Mouse (Mus musculus) heart, postnatal 0 days (tissue): ENCODE data around the gene A530016L24Rik. TPM values are rescaled to one million over a fixed set of nuclear protein-coding genes. Genes with fewer than 3 reads are reported as not detected.
A peak's percentile ranks its signal among the peaks of the same experiment; 100 is the strongest.

Experiments used
- ATAC-seq: fragments of 200-750 bp; cut with Nextera tagmentation; 2 replicates; pipeline ENCODE4 v1.8.0; 2017; ENCODE audit warnings: low read depth, moderate number of reproducible peaks, moderate library complexity; ENCODE audit not compliant: insufficient read depth
- DNase-seq: peaks from one replicate; pipeline ENCODE4 v3.0.0-alpha.2; 2016; ENCODE audit warnings: low spot score
- H3K27ac ChIP-seq: fragments of 300-500 bp; sonication (generic); 2 replicates; pipeline ENCODE4 v1.5.1; 2014; ENCODE audit warnings: low read depth, mild to moderate bottlenecking
- H3K27me3 ChIP-seq: fragments of 300-500 bp; sonication (generic); 2 replicates; pipeline ENCODE4 v1.6.1; 2014; ENCODE audit warnings: low read length, mixed read lengths; ENCODE audit not compliant: control insufficient read depth, insufficient read depth
- H3K36me3 ChIP-seq: fragments of 300-500 bp; sonication (generic); replicated peaks from 2 replicates; pipeline ENCODE4 v1.6.1; 2014; ENCODE audit warnings: low read length, mixed read lengths; ENCODE audit not compliant: control insufficient read depth, insufficient read depth
- H3K4me1 ChIP-seq: fragments of 300-500 bp; sonication (generic); 2 replicates; pipeline ENCODE4 v1.6.1; 2014; ENCODE audit warnings: antibody characterized with exemption; ENCODE audit not compliant: control insufficient read depth, insufficient read depth
- H3K4me2 ChIP-seq: fragments of 300-500 bp; sonication (generic); 2 replicates; pipeline ENCODE4 v1.6.1; 2014; ENCODE audit warnings: low read depth, mild to moderate bottlenecking, low read length, moderate library complexity
- H3K4me3 ChIP-seq: fragments of 300-500 bp; sonication (generic); 2 replicates; pipeline ENCODE4 v1.5.1; 2014; ENCODE audit warnings: low read depth, low read length
- H3K9ac ChIP-seq: fragments of 300-500 bp; sonication (generic); replicated peaks from 2 replicates; pipeline ENCODE4 v1.6.1; 2014; ENCODE audit warnings: low read depth, low read length, mixed read lengths
- H3K9me3 ChIP-seq: fragments of 300-500 bp; sonication (generic); replicated peaks from 2 replicates; pipeline ENCODE4 v1.6.1; 2016; ENCODE audit warnings: low read length; ENCODE audit not compliant: control insufficient read depth
- CTCF ChIP-seq: IDR thresholded peaks from 2 replicates; pipeline ENCODE4 v1.5.1; 2016; ENCODE audit warnings: antibody characterized with exemption, control low read depth, low read depth
- EP300 ChIP-seq: IDR thresholded peaks from 2 replicates; pipeline ENCODE4 v1.6.1; 2016; ENCODE audit warnings: antibody characterized with exemption, low read depth
- WGBS: fragments of 180-500 bp; shearing (Covaris S2); extraction: QIAGEN DNeasy Blood & Tissue Kit; methylation state at CpG from one replicate; pipeline ENCODE4 v1.1.7; 2014; 5-methylcytosine and 5-hydroxymethylcytosine counted together
- polyA plus RNA-seq: library from polyadenylated mRNA; unstranded; fragments of >200 nt; fragmentation: Nextera tagmentation; extraction: Ambion mirVana; gene quantifications from 2 replicates; pipeline ENCODE4 v1.2.1, GENCODE M21; 2015
- total RNA-seq: library from RNA; depleted of rRNA; stranded (reverse); fragments of >200 nt; gene quantifications from 2 replicates; pipeline ENCODE4 v1.2.3, GENCODE M21; 2014; ENCODE audit warnings: low replicate concordance

Gene A530016L24Rik
- total and polyA plus RNA-seq, 2 experiments from 2014 or later: 6.0 to 14.1 TPM

GRCm38 (mm10) chr12:112451381-112451780, 37.9 kb upstream of the A530016L24Rik start:
- Histone ChIP-seq H3K27me3 (no peaks in the 10 kb centered on the region), H3K4me3 (no peak overlapping the region), H3K36me3 (no peaks in the 10 kb centered on the region), H3K27ac (no peak overlapping the region), H3K9ac (no peak overlapping the region), H3K4me1 (no peaks in the 10 kb centered on the region), H3K9me3 (peaks cover 6% of the 10 kb centered on the region), H3K4me2 (no peak overlapping the region)
- ATAC-seq (no peak), DNase-seq (no peak)
- TF ChIP-seq CTCF: no peak
- no peak for TF ChIP-seq EP300
- 71% methylated on average over 1 of the region's 1 CpGs for WGBS

GRCm38 (mm10) chr12:112451826-112452225, 37.4 kb upstream of the A530016L24Rik start:
- H3K9ac ChIP-seq: no peak overlapping the region
- H3K27me3 ChIP-seq: no peaks in the 10 kb centered on the region
- ATAC-seq: no peak
- H3K4me3 ChIP-seq: no peak overlapping the region
- no peak for DNase-seq
- no peak for TF ChIP-seq CTCF
- 86% methylated on average over 9 of the region's 9 CpGs for WGBS
- H3K36me3 ChIP-seq: no peaks in the 10 kb centered on the region
- H3K27ac ChIP-seq: no peak overlapping the region
- H3K4me1 ChIP-seq: no peaks in the 10 kb centered on the region
- no peak overlapping the region for H3K4me2 ChIP-seq
- H3K9me3 ChIP-seq: peaks cover 1% of the 10 kb centered on the region

GRCm38 (mm10) chr12:112456144-112456713, 33.0 kb upstream of the A530016L24Rik start:
- H3K27ac ChIP-seq: peak overlapping the region; percentile 46
- H3K27me3 ChIP-seq: no peaks in the 10 kb centered on the region
- DNase-seq (no peak), ATAC-seq (0 out of 2 replicates have a peak, but pooled peaks have one; percentile 41)
- TF ChIP-seq EP300 (no peak), CTCF (no peak)
- WGBS: 45% methylated on average over 6 of the region's 6 CpGs
- no peak overlapping the region for H3K4me3 ChIP-seq
- no peaks in the 10 kb centered on the region for H3K4me1 ChIP-seq
- no peaks in the 10 kb centered on the region for H3K9me3 ChIP-seq
- H3K9ac ChIP-seq: no peak overlapping the region
- H3K4me2 ChIP-seq: no peak overlapping the region
- no peaks in the 10 kb centered on the region for H3K36me3 ChIP-seq

DNA sequence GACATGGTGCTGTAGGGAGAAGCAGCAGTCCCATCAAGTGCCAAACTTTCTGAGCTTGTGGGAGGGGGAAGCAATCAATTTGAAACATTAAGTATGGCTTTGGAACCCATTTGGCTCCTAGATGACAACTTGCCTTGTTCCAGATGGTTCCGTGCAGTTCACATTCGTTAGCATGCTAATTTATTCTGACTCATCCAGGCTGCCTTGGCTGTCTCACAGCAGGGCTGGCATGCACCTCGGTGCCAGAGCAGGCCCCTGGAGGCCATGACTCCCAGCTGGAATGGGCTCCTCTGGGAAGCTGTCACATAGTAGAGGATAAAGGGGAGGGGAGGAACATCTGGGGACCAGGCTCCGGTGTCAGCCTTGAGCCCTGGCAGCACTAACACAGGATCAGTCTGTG, 31.4 kb upstream of the A530016L24Rik start:
- no peaks in the 10 kb centered on the region for H3K27me3 ChIP-seq
- H3K27ac ChIP-seq: no peak overlapping the region
- no peaks in the 10 kb centered on the region for H3K9me3 ChIP-seq
- H3K4me2 ChIP-seq: no peak overlapping the region
- ATAC-seq (no peak), DNase-seq (no peak)
- no peaks in the 10 kb centered on the region for H3K36me3 ChIP-seq
- H3K9ac ChIP-seq: no peak overlapping the region
- no peaks in the 10 kb centered on the region for H3K4me1 ChIP-seq
- TF ChIP-seq EP300 (no peak), CTCF (no peak)
- H3K4me3 ChIP-seq: no peak overlapping the region
- whole genome bisulfite sequencing: 46% methylated on average over 4 of the region's 4 CpGs

GRCm38 (mm10) chr12:112462423-112462822, 26.8 kb upstream of the A530016L24Rik start:
- no peak for DNase-seq
- H3K4me1 ChIP-seq: no peaks in the 10 kb centered on the region
- H3K27me3 ChIP-seq: no peaks in the 10 kb centered on the region
- H3K4me3 ChIP-seq: no peak overlapping the region
- H3K4me2 ChIP-seq: no peak overlapping the region
- H3K9ac ChIP-seq: no peak overlapping the region
- WGBS: 62% methylated on average over 12 of the region's 12 CpGs
- no peak for ATAC-seq
- no peaks in the 10 kb centered on the region for H3K36me3 ChIP-seq
- H3K9me3 ChIP-seq: no peaks in the 10 kb centered on the region
- H3K27ac ChIP-seq: no peak overlapping the region
- no peak for TF ChIP-seq EP300
- no peak for TF ChIP-seq CTCF

DNA sequence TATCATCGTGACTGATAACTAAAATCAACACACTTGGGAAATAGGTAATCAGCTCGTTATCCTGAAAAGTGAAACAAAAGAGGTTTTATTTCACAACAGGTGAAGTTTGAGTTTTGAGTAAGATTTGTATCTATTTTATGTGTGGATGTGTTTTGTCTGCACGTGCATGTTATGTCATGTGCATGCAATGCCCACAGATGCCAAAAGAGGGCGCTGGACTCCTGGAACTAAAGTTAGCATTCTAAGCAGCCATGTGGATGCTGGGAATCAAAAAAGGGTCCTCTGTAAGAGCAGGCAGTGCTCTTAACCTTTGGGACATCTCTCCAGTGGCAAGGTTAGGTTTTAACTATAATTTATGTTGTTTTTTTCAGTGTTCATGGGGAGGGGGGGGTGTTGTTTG, 26.0 kb upstream of the A530016L24Rik start:
- Histone ChIP-seq H3K27ac (no peak overlapping the region), H3K27me3 (no peaks in the 10 kb centered on the region), H3K4me2 (no peak overlapping the region), H3K4me1 (no peaks in the 10 kb centered on the region), H3K36me3 (no peaks in the 10 kb centered on the region), H3K9me3 (no peaks in the 10 kb centered on the region), H3K4me3 (no peak overlapping the region), H3K9ac (no peak overlapping the region)
- DNase-seq: no peak
- ATAC-seq: no peak
- 63% methylated on average over 4 of the region's 4 CpGs for WGBS
- 0 out of 2 replicates have a peak, but pooled peaks have one; percentile 1 for TF ChIP-seq CTCF
- no peak for TF ChIP-seq EP300
